8 mouse cellular contexts compared by ENCODE assay signal in the genomic region with DNA sequence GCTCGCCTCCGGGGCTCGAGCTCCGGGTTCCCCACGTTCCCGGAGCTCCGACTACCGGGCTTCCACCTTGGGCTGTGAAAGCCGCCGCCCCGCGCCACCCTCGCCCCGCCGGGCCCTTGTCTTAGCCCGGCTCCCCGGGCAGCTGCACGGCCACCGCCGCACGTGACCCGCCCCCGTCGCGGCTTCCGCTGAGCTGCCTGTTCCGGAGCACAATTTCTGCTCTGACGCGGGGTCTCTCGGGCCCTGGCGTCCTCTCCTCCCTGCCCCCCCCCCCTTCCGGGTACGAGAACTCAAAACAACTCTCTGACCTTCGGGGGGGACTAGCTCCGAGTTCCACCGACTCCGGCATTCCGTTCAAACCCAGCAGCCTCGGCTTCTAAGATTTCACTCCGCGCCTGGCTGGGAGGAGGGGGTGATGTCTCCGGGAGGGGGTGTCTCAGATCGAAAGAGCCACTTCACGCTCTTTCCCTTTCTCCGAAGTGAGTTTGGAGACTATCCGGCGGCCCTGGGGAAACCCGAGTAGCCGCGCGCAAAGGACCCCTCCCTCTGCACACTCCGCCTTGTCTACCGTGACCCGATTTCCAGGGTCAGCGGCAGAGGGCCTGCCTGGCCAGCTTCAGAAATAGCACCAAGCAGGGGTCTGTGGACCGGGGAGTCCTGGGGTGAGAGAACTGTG. TPM values are rescaled to one million over a fixed set of nuclear protein-coding genes. Genes with fewer than 3 reads are reported as not detected.
A peak's percentile ranks its signal among the peaks of the same experiment; 100 is the strongest.
DNase-seq lines count a peak whose midpoint lies in the region; ATAC-seq lines count a peak whose summit lies in the region.

A gene (minus strand): TSS at position 375 of the 676 bp plus-strand sequence.

- no peaks in the 10 kb centered on the region; the same call in 1 of the 2 replicates for H3K27me3 ChIP-seq in forebrain, embryonic 14.5 days (replicated peaks; ENCODE audit: control insufficient read depth, insufficient read depth, low read length)

- H3K4me2 ChIP-seq in forebrain, embryonic 14.5 days (ENCODE audit: low read length) = peak within 1 kb of the TSS; percentile 59

- H3K27ac ChIP-seq in forebrain, embryonic 14.5 days (ENCODE audit: low read depth, low read length) = peak within 1 kb of the TSS; percentile 27; the same call in 1 of the 2 replicates

- peak within 1 kb of the TSS; percentile 61 for H3K9ac ChIP-seq in forebrain, embryonic 14.5 days (ENCODE audit: low read length)

- peak; percentile 78 for DNase-seq in CD4-positive, CD25-positive, alpha-beta regulatory T cell, adult 2 months (ENCODE audit: low read depth, low spot score)
- DNase-seq in adrenal gland, adult 18-20 months (ENCODE audit: low spot score in 2 of 2) = peak; percentile 51 to 60
- DNase-seq in forebrain, embryonic 14.5 days (ENCODE audit: low spot score) = peak; percentile 50
- DNase-seq in heart, postnatal 4 days = peak; percentile 76
- peak; percentile 23 to 28 for DNase-seq in layer of hippocampus, postnatal 25 days (ENCODE audit: extremely low spot score in 1 of 2, low spot score in 1 of 2)
- peak; percentile 66 for DNase-seq in lung, postnatal 14 days
- DNase-seq in retina, postnatal 1 day = peak; percentile 72
- DNase-seq in cerebellum, adult 9-10 months = no peak

- peaks cover 7% of the 10 kb centered on the region for H3K4me1 ChIP-seq in forebrain, embryonic 14.5 days (ENCODE audit: control insufficient read depth, insufficient read depth, low read length)

- H3K4me3 ChIP-seq in forebrain, embryonic 14.5 days (ENCODE audit: low read depth, low read length) = peak within 1 kb of the TSS; percentile 37

- no peaks in the 10 kb centered on the region for H3K36me3 ChIP-seq in forebrain, embryonic 14.5 days (ENCODE audit: control insufficient read depth, insufficient read depth, low read length)

- no peaks in the 10 kb centered on the region for H3K9me3 ChIP-seq in forebrain, embryonic 14.5 days (replicated peaks; ENCODE audit: control insufficient read depth, low read length)

- ATAC-seq in forebrain, embryonic 14.5 days = peak; percentile 33

- WGBS in forebrain, embryonic 14.5 days = 12% methylated on average over 56 of the region's 56 CpGs

RNA-seq across cellular contexts. Expression of the gene that starts here (rescaled TPM):
- total RNA-seq in adrenal gland, adult 18-20 months (2021) = 10 to 100 TPM; 12.7 to 16.5 TPM
- polyA plus RNA-seq in forebrain, embryonic 14.5 days (2014; fragmentation: Nextera tagmentation; extraction: Ambion mirVana) = 17.5 and 18.8 TPM in 2 replicates
- 10 to 100 TPM; 46.2 to 48.1 TPM for total RNA-seq in heart, postnatal 4 days (2021)
- 10 to 100 TPM; 17.1 to 17.6 TPM for total RNA-seq in layer of hippocampus, postnatal 25 days (2021)
